Mouse (Mus musculus): ENCODE measurements around the gene Gdf10. TPM values are rescaled to one million over a fixed set of nuclear protein-coding genes. Genes with fewer than 3 reads are reported as not detected.
A peak's percentile ranks its signal among the peaks of the same experiment; 100 is the strongest.

Gene Gdf10
- polyA plus RNA-seq (2015; fragmentation: Nextera tagmentation; extraction: Ambion mirVana) = 14.0 and 15.0 TPM in 2 replicates

- Histone ChIP-seq H3K9me3 (ENCODE audit: control insufficient read depth, low read length) (no peaks in the 10 kb centered on the region), H3K27me3 (replicated peaks; ENCODE audit: control insufficient read depth, insufficient read depth, low read length) (peaks cover 6% of the 10 kb centered on the region), H3K36me3 (ENCODE audit: control insufficient read depth, insufficient read depth, low read length) (no peaks in the 10 kb centered on the region), H3K27ac (ENCODE audit: low read depth, low read length) (peak within 1 kb of the TSS; percentile 42), H3K9ac (ENCODE audit: low read depth, low read length) (peak within 1 kb of the TSS; percentile 64), H3K4me1 (ENCODE audit: control insufficient read depth, insufficient read depth, low read depth, low read length) (peaks cover 18% of the 10 kb centered on the region), H3K4me3 (ENCODE audit: low read length) (peak within 1 kb of the TSS; percentile 53), H3K4me2 (ENCODE audit: low read length) (peak within 1 kb of the TSS; percentile 97)
- WGBS = 1% methylated on average over 46 of the region's 85 CpGs
- ATAC-seq = peak; percentile 73
Measured at GRCm38 (mm10) chr14:33923168-33924070, at the start of gene Gdf10. TSS of gene Gdf10 (plus strand) at chr14:33923587.

GRCm38 (mm10) chr14:33878826-33879225 lies 44.6 kb upstream of the Gdf10 start:
- Histone ChIP-seq H3K27me3 (replicated peaks; ENCODE audit: control insufficient read depth, insufficient read depth, low read length) (no peaks in the 10 kb centered on the region), H3K9me3 (ENCODE audit: control insufficient read depth, low read length) (no peaks in the 10 kb centered on the region), H3K9ac (ENCODE audit: low read depth, low read length) (no peak overlapping the region), H3K36me3 (ENCODE audit: control insufficient read depth, insufficient read depth, low read length) (no peaks in the 10 kb centered on the region), H3K4me2 (ENCODE audit: low read length) (no peak overlapping the region), H3K4me3 (ENCODE audit: low read length) (no peak overlapping the region), H3K27ac (ENCODE audit: low read depth, low read length) (no peak overlapping the region), H3K4me1 (ENCODE audit: control insufficient read depth, insufficient read depth, low read depth, low read length) (no peaks in the 10 kb centered on the region)
- no peak for ATAC-seq
- 87% methylated on average over 1 of the region's 1 CpGs for WGBS

GRCm38 (mm10) chr14:33880236-33880635 lies 43.2 kb upstream of the Gdf10 start:
- H3K4me3 ChIP-seq (ENCODE audit: low read length) = no peak overlapping the region
- no peaks in the 10 kb centered on the region for H3K27me3 ChIP-seq (replicated peaks; ENCODE audit: control insufficient read depth, insufficient read depth, low read length)
- WGBS = 81% methylated on average over 3 of the region's 3 CpGs
- H3K36me3 ChIP-seq (ENCODE audit: control insufficient read depth, insufficient read depth, low read length) = no peaks in the 10 kb centered on the region
- no peak for ATAC-seq
- no peak overlapping the region for H3K4me2 ChIP-seq (ENCODE audit: low read length)
- no peak overlapping the region for H3K27ac ChIP-seq (ENCODE audit: low read depth, low read length)
- no peaks in the 10 kb centered on the region for H3K4me1 ChIP-seq (ENCODE audit: control insufficient read depth, insufficient read depth, low read depth, low read length)
- H3K9ac ChIP-seq (ENCODE audit: low read depth, low read length) = no peak overlapping the region
- H3K9me3 ChIP-seq (ENCODE audit: control insufficient read depth, low read length) = no peaks in the 10 kb centered on the region

GRCm38 (mm10) chr14:33881471-33881870 lies 41.9 kb upstream of the Gdf10 start:
- H3K27ac ChIP-seq (ENCODE audit: low read depth, low read length) = no peak overlapping the region
- no peak overlapping the region for H3K4me3 ChIP-seq (ENCODE audit: low read length)
- no peaks in the 10 kb centered on the region for H3K9me3 ChIP-seq (ENCODE audit: control insufficient read depth, low read length)
- no peak for ATAC-seq
- 63% methylated on average over 3 of the region's 3 CpGs for WGBS
- no peaks in the 10 kb centered on the region for H3K4me1 ChIP-seq (ENCODE audit: control insufficient read depth, insufficient read depth, low read depth, low read length)
- no peak overlapping the region for H3K9ac ChIP-seq (ENCODE audit: low read depth, low read length)
- H3K36me3 ChIP-seq (ENCODE audit: control insufficient read depth, insufficient read depth, low read length) = no peaks in the 10 kb centered on the region
- no peak overlapping the region for H3K4me2 ChIP-seq (ENCODE audit: low read length)
- H3K27me3 ChIP-seq (replicated peaks; ENCODE audit: control insufficient read depth, insufficient read depth, low read length) = no peaks in the 10 kb centered on the region

GRCm38 (mm10) chr14:33883046-33883445 lies 40.3 kb upstream of the Gdf10 start:
- WGBS = 58% methylated on average over 4 of the region's 4 CpGs
- ATAC-seq = peak; percentile 79
- H3K9me3 ChIP-seq (ENCODE audit: control insufficient read depth, low read length) = no peaks in the 10 kb centered on the region

GRCm38 (mm10) chr14:33885466-33885865 lies 37.9 kb upstream of the Gdf10 start:
- H3K9me3 ChIP-seq (ENCODE audit: control insufficient read depth, low read length) = no peaks in the 10 kb centered on the region
- 76% methylated on average over 11 of the region's 11 CpGs for WGBS
- no peak overlapping the region for H3K4me3 ChIP-seq (ENCODE audit: low read length)
- no peak overlapping the region for H3K9ac ChIP-seq (ENCODE audit: low read depth, low read length)
- ATAC-seq = no peak
- H3K36me3 ChIP-seq (ENCODE audit: control insufficient read depth, insufficient read depth, low read length) = no peaks in the 10 kb centered on the region
- H3K4me2 ChIP-seq (ENCODE audit: low read length) = no peak overlapping the region
- H3K27me3 ChIP-seq (replicated peaks; ENCODE audit: control insufficient read depth, insufficient read depth, low read length) = no peaks in the 10 kb centered on the region
- no peak overlapping the region for H3K27ac ChIP-seq (ENCODE audit: low read depth, low read length)
- no peaks in the 10 kb centered on the region for H3K4me1 ChIP-seq (ENCODE audit: control insufficient read depth, insufficient read depth, low read depth, low read length)

More at GRCm38 (mm10) chr14:33883046-33883445, 40.3 kb upstream of the Gdf10 start:
- H3K9ac ChIP-seq (ENCODE audit: low read depth, low read length) = no peak overlapping the region
- H3K4me3 ChIP-seq (ENCODE audit: low read length) = no peak overlapping the region
- no peak overlapping the region for H3K4me2 ChIP-seq (ENCODE audit: low read length)
- H3K36me3 ChIP-seq (ENCODE audit: control insufficient read depth, insufficient read depth, low read length) = no peaks in the 10 kb centered on the region
- no peaks in the 10 kb centered on the region for H3K27me3 ChIP-seq (replicated peaks; ENCODE audit: control insufficient read depth, insufficient read depth, low read length)
- no peak overlapping the region for H3K27ac ChIP-seq (ENCODE audit: low read depth, low read length)
- H3K4me1 ChIP-seq (ENCODE audit: control insufficient read depth, insufficient read depth, low read depth, low read length) = no peaks in the 10 kb centered on the region

GRCm38 (mm10) chr14:33888387-33889035 lies 34.9 kb upstream of the Gdf10 start:
- H3K27ac ChIP-seq (ENCODE audit: low read depth, low read length) = no peak overlapping the region
- no peaks in the 10 kb centered on the region for H3K4me1 ChIP-seq (ENCODE audit: control insufficient read depth, insufficient read depth, low read depth, low read length)

GRCm38 (mm10) chr14:33889971-33890370 lies 33.4 kb upstream of the Gdf10 start:
- ATAC-seq = no peak
- no peaks in the 10 kb centered on the region for H3K4me1 ChIP-seq (ENCODE audit: control insufficient read depth, insufficient read depth, low read depth, low read length)
- no peak overlapping the region for H3K9ac ChIP-seq (ENCODE audit: low read depth, low read length)
- no peaks in the 10 kb centered on the region for H3K27me3 ChIP-seq (replicated peaks; ENCODE audit: control insufficient read depth, insufficient read depth, low read length)
- H3K4me2 ChIP-seq (ENCODE audit: low read length) = no peak overlapping the region
- WGBS = 85% methylated on average over 3 of the region's 3 CpGs
- H3K27ac ChIP-seq (ENCODE audit: low read depth, low read length) = no peak overlapping the region
- no peaks in the 10 kb centered on the region for H3K9me3 ChIP-seq (ENCODE audit: control insufficient read depth, low read length)
- H3K36me3 ChIP-seq (ENCODE audit: control insufficient read depth, insufficient read depth, low read length) = no peaks in the 10 kb centered on the region
- H3K4me3 ChIP-seq (ENCODE audit: low read length) = no peak overlapping the region

More at GRCm38 (mm10) chr14:33888387-33889035, 34.9 kb upstream of the Gdf10 start:
- H3K4me2 ChIP-seq (ENCODE audit: low read length) = no peak overlapping the region
- H3K9me3 ChIP-seq (ENCODE audit: control insufficient read depth, low read length) = no peaks in the 10 kb centered on the region
- no peaks in the 10 kb centered on the region for H3K27me3 ChIP-seq (replicated peaks; ENCODE audit: control insufficient read depth, insufficient read depth, low read length)
- peak; percentile 87 for ATAC-seq
- H3K9ac ChIP-seq (ENCODE audit: low read depth, low read length) = no peak overlapping the region
- 45% methylated on average over 11 of the region's 11 CpGs for WGBS
- H3K4me3 ChIP-seq (ENCODE audit: low read length) = no peak overlapping the region
- no peaks in the 10 kb centered on the region for H3K36me3 ChIP-seq (ENCODE audit: control insufficient read depth, insufficient read depth, low read length)

- no peaks in the 10 kb centered on the region for H3K4me1 ChIP-seq (ENCODE audit: control insufficient read depth, insufficient read depth, low read depth, low read length)
- no peak for ATAC-seq
- 87% methylated on average over 3 of the region's 3 CpGs for WGBS
- H3K4me2 ChIP-seq (ENCODE audit: low read length) = no peak overlapping the region
- no peaks in the 10 kb centered on the region for H3K9me3 ChIP-seq (ENCODE audit: control insufficient read depth, low read length)
- H3K36me3 ChIP-seq (ENCODE audit: control insufficient read depth, insufficient read depth, low read length) = no peaks in the 10 kb centered on the region
- H3K27ac ChIP-seq (ENCODE audit: low read depth, low read length) = no peak overlapping the region
- H3K27me3 ChIP-seq (replicated peaks; ENCODE audit: control insufficient read depth, insufficient read depth, low read length) = no peaks in the 10 kb centered on the region
- no peak overlapping the region for H3K9ac ChIP-seq (ENCODE audit: low read depth, low read length)
- H3K4me3 ChIP-seq (ENCODE audit: low read length) = no peak overlapping the region
Measured at GRCm38 (mm10) chr14:33891507-33891906, 31.9 kb upstream of the Gdf10 start.
